Mouse (Mus musculus) kidney, adult 2 months (tissue): ENCODE results near the gene Gm45521. TPM values are rescaled to one million over a fixed set of nuclear protein-coding genes. Genes with fewer than 3 reads are reported as not detected.

Experiments used
- DNase-seq: peaks from one replicate; pipeline ENCODE4 v3.0.0; 2021
- H3K27ac ChIP-seq: fragments of 200-500 bp; 2 replicates; pipeline ENCODE4 v1.5.1; 2012; ENCODE audit warnings: low read depth, low read length, control low read depth, inconsistent platforms; ENCODE audit not compliant: insufficient read depth
- H3K27me3 ChIP-seq: fragments of 200-500 bp; replicated peaks from 2 replicates; pipeline ENCODE4 v1.6.1; 2012; ENCODE audit warnings: mild to moderate bottlenecking, moderate library complexity, low read length, inconsistent platforms; ENCODE audit not compliant: control insufficient read depth, insufficient read depth
- H3K36me3 ChIP-seq: fragments of 200-500 bp; 2 replicates; pipeline ENCODE4 v1.6.1; 2012; ENCODE audit warnings: mild to moderate bottlenecking, moderate library complexity, low read length, inconsistent platforms; ENCODE audit not compliant: control insufficient read depth, insufficient read depth
- H3K4me1 ChIP-seq: fragments of 200-500 bp; 2 replicates; pipeline ENCODE4 v1.6.1; 2011; ENCODE audit warnings: low read length; ENCODE audit not compliant: control insufficient read depth, insufficient read depth
- H3K4me3 ChIP-seq: fragments of 200-500 bp; 2 replicates; pipeline ENCODE4 v1.5.1; 2011; ENCODE audit warnings: mild to moderate bottlenecking, low read depth, low read length, control low read depth; ENCODE audit not compliant: insufficient read depth
- CTCF ChIP-seq: fragments of 200-500 bp; conservative IDR thresholded peaks from 2 replicates; pipeline ENCODE4 v1.5.1; 2011; ENCODE audit warnings: low read depth, mild to moderate bottlenecking, control low read depth, low read length, moderate library complexity, mixed read lengths; ENCODE audit not compliant: insufficient read depth, insufficient read length
- POLR2A ChIP-seq: fragments of 200-500 bp; IDR thresholded peaks from one replicate; pipeline ENCODE4 v1.6.1; 2011; ENCODE audit warnings: low read depth, low read length, control low read depth
- WGBS: fragments of 180-500 bp; shearing (Covaris S2); methylation state at CpG from one replicate; pipeline ENCODE4 v1.1.7; 2018; 5-methylcytosine and 5-hydroxymethylcytosine counted together
- polyA plus RNA-seq: library from polyadenylated mRNA; depleted of rRNA; stranded (reverse); fragments of >200 nt; gene quantifications from 2 replicates; pipeline ENCODE4 v1.2.3, GENCODE M21; 2012

The Gm45521 gene
- polyA plus RNA-seq, 1 experiment, result not detected

DNA sequence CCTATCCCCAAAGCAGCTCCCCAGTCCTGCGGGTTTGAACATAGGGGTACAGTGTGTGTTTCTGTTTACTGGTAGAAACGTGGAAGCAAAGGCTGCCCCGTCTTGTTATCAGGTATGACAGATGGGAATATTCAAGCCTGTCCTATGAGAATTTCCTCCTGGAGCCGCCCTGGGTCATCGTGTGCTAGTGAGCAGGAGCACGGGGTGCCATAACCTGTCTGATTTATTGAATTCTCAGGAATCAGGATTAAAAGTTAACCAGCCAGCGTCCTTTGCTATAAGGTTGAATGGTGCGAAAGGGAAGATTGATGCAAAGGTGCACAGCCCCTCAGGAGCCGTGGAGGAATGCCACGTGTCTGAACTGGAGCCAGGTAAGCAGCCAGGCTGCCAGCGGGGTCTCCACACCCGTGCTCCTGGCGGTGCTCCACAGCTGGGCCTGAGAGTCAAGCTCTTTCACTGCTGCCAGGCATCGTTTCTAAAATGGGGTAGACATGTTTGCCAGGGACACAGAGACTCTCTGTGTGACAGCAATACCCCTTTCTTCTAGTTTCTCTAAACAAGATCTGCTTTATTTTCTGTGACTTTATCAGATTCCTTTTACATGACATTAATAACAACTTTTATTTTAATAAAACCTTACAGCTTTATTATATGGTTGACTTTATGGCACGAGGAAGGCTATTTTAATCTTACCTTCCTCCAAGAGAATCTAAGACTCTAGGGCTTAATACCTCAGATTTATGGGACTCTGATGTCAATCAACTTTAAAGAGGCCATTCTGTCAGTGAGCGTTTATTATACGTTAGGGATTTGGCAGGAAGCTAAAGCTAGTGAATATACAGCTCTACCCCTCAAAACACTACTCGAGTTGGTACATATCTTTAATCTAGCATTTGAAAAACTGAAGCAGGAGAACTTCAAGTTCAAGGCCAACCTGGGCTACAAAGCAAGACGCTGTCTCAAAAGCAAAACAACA is 18.0 kb upstream of the Gm45521 start:
- peak; percentile 33 for DNase-seq
- peaks cover 3% of the 10 kb centered on the region; the same call in 1 of the 2 replicates for H3K36me3 ChIP-seq
- H3K4me3 ChIP-seq, result no peak overlapping the region
- H3K4me1 ChIP-seq, result peaks cover 7% of the 10 kb centered on the region; the same call in 1 of the 2 replicates
- TF ChIP-seq CTCF (no peak), POLR2A (no peak)
- H3K27me3 ChIP-seq, result no peaks in the 10 kb centered on the region
- H3K27ac ChIP-seq, result no peak overlapping the region
- 56% methylated on average over 19 of the region's 19 CpGs for WGBS

DNA sequence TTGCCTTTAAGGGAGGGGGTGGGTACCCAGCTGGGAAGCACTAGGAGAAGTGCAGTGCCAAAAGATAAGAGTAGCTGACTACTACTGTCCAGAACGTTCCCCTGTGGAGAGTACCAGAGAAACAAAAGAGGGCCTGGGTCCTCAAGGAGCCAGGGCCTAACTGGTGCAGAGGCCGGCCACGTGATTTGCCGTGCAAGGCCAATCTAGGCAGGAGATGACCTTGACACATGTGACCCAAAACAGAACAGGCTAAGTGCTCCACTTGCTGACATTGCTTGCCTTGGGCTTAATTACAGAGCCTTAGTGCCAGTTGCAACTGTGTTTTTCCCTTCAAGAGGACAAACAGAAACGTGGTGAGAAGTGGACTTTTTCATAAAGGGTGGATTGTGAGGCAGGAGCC is 15.7 kb upstream of the Gm45521 start:
- TF ChIP-seq POLR2A (no peak), CTCF (no peak)
- DNase-seq, result peak; percentile 38
- H3K27ac ChIP-seq, result peak overlapping the region; percentile 25
- no peak overlapping the region for H3K4me3 ChIP-seq
- H3K27me3 ChIP-seq, result no peaks in the 10 kb centered on the region
- 66% methylated on average over 5 of the region's 5 CpGs for WGBS
- peaks cover 1% of the 10 kb centered on the region; the same call in 1 of the 2 replicates for H3K36me3 ChIP-seq
- H3K4me1 ChIP-seq, result peaks cover 7% of the 10 kb centered on the region; the same call in 1 of the 2 replicates

DNA sequence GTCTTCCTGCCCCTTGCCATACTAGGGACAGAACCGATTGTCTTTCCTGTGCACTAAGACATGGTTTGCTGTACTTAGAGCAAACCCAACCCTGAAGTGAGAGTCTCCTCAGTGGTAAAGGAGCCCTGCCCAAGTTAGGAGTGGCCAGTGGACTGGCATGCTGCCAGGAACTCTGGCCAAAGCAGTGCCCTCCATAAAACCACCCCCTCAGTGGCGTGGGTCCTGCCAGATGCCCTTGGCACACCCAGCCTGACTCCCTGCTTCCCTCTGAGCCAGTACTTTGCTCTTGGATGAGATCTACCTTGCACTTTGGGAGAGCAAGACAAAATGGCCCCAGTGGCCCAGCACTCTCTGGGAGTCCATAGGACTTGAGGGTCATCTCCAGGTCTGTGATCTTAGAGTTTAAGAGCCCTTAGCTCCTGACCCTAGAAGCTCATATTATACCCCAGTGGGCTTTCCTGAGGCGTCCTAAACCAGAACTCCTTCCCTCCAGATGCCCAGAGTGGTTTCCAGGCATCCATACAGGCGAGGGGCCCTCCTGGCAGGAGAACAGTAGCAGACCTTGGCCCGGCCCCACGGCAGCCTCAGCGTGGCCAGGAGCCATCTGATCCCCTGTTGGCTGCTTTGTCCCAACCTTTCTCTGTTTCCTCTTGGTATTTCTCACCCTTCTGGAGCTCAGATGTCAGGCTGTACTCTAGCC is 13.8 kb upstream of the Gm45521 start:
- no peak overlapping the region for H3K4me3 ChIP-seq
- no peaks in the 10 kb centered on the region for H3K27me3 ChIP-seq
- H3K27ac ChIP-seq, result peak overlapping the region; percentile 18; the same call in 1 of the 2 replicates
- no peak for TF ChIP-seq POLR2A
- no peak for TF ChIP-seq CTCF
- H3K4me1 ChIP-seq, result peaks cover 7% of the 10 kb centered on the region; the same call in 1 of the 2 replicates
- WGBS, result 53% methylated on average over 7 of the region's 7 CpGs
- DNase-seq, result peak; percentile 93
- peaks cover 1% of the 10 kb centered on the region; the same call in 1 of the 2 replicates for H3K36me3 ChIP-seq

DNA sequence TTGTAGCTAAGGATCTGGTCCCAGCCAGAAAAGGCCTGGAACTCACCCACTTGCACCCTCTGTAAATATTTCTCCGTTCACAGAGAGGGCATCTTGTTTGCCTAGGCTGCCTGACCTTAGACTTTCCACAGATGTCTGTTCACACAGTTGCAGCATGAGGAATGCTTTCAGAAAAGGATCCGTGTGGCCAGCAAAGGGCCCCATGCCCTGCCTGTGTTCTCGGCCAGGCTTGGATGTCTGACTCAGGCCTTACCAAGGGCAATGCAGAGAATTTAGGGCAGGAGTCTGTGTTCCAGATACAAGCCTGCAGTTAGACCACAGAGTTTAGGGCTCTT is 13.3 kb upstream of the Gm45521 start:
- H3K27ac ChIP-seq, result peak overlapping the region; percentile 18; the same call in 1 of the 2 replicates
- H3K4me1 ChIP-seq, result peaks cover 7% of the 10 kb centered on the region; the same call in 1 of the 2 replicates
- H3K36me3 ChIP-seq, result peaks cover 1% of the 10 kb centered on the region; the same call in 1 of the 2 replicates
- TF ChIP-seq POLR2A (no peak), CTCF (no peak)
- 68% methylated on average over 3 of the region's 3 CpGs for WGBS
- H3K27me3 ChIP-seq, result no peaks in the 10 kb centered on the region
- peak; percentile 18 for DNase-seq
- no peak overlapping the region for H3K4me3 ChIP-seq

DNA sequence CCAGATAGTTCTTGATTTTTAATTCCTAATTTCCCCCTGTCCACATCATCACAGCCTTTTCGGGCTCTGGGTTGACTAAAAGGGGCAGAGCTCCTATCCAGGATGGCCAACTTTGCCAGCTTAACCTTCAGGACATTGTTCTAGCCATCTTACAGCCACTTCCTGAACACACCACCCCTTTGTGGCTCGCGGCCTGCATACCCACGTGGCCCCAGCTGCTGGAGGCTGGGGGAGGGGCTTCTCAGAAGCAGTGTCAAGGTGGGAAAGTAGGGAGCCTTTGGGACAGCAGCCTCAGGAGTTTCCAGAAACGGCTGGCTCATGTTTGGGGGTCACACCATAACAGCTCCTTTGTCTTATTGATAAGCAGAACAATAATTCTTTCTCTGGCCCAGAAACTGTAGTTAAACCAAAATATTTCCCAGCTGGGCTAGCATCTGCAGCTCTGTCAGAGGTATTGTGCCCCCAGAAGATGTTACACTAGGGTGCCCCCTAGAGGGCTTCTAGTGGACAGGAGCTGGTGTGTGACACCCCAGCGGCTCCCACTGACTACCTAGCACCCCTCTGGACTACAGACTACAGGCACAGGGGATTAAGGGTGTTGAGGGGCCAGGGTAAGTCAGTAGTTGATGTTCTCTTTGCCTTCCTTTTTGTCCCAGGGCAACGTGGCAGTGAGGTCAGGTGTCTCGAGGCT is 12.6 kb upstream of the Gm45521 start:
- H3K27ac ChIP-seq, result no peak overlapping the region
- TF ChIP-seq CTCF, result peak; percentile 30
- no peak for TF ChIP-seq POLR2A
- H3K27me3 ChIP-seq, result no peaks in the 10 kb centered on the region
- peak; percentile 27 for DNase-seq
- H3K4me1 ChIP-seq, result peaks cover 7% of the 10 kb centered on the region; the same call in 1 of the 2 replicates
- peaks cover 1% of the 10 kb centered on the region; the same call in 1 of the 2 replicates for H3K36me3 ChIP-seq
- no peak overlapping the region for H3K4me3 ChIP-seq
- 55% methylated on average over 8 of the region's 8 CpGs for WGBS

DNA sequence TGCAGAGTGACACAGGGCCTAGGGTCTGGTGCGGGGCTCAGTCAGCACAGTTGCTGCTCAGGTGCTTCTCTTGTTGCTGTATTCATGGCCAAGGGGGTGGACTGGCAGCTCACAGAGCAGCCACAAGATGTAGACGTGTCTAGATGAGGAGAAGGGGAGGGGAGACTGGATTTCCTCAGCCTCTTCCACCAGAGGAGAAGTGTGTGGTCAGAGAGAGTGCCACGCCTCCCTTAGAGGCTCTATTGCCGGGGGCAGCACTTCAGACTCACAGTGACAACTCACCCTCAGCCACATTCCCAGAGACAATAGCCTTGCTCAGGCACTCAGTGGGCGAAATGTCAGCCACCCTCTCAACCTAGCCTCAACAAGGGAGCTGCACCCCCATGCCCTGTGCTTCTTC is 11.8 kb upstream of the Gm45521 start:
- 93% methylated on average over 5 of the region's 5 CpGs for WGBS
- Histone ChIP-seq H3K27me3 (no peaks in the 10 kb centered on the region), H3K4me1 (peaks cover 7% of the 10 kb centered on the region; the same call in 1 of the 2 replicates), H3K27ac (no peak overlapping the region), H3K4me3 (no peak overlapping the region), H3K36me3 (no peaks in the 10 kb centered on the region; the same call in 1 of the 2 replicates)
- TF ChIP-seq POLR2A (no peak), CTCF (no peak)
- no peak for DNase-seq
